ENCODE assay signal across 9 mouse cellular contexts in the genomic region with DNA sequence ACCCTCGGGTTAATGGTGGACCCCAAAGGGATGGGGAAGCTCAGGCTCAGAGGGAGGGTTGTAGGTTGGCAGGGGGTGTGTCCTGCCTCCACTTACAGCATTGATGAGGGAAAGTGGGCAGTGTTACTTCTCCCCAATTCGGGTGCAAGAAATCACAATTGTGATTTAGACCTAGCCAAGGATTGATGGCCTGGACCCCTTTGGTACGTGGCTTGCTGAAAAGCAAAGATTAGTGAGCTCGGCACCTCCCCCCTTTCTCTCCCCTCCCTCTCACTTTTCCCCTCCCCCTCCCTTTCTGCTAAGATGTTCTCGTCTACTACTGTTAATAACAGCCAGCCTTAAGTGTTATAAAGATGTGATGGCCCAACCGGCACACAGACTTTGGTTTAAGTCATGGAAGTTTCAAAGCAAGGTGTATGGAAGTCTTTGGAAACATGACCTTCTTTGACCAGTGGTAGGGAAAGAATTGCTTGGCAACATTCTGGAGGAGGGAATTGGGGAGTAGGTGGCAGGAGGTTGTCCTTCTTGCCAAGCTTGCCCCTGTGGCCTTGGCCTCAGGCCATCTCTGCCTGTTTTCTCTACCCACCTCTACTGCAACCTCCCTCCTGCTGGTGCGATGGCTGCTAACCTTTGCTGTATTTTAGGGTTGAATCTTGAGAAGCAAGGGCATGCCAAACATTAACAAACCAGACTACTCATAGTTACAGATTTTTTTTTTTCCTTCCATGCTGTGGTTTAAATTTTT. TPM values are rescaled to one million over a fixed set of nuclear protein-coding genes. Genes with fewer than 3 reads are reported as not detected.
A peak's percentile ranks its signal among the peaks of the same experiment; 100 is the strongest.
DNase-seq lines count a peak whose midpoint lies in the region; TF ChIP-seq lines count a peak whose summit lies in the region.
"Had no signal": no experiment of that assay in that cellular context is flagged by ENCODE, and none has a peak within 500 bp of the region (broad histone marks: within the 10 kb centered on the region; RNA-seq: fewer than 3 reads in every experiment).

No protein-coding gene starts in this region.

- H3K27me3 ChIP-seq in heart, adult 2 months (ENCODE audit: control insufficient read depth, insufficient read depth, low read length) = no peaks in the 10 kb centered on the region
- H3K27me3 ChIP-seq in embryonic facial prominence, embryonic 10.5 days (replicated peaks; ENCODE audit: low read depth, poor library complexity, severe bottlenecking) = no peaks in the 10 kb centered on the region
- no peaks in the 10 kb centered on the region for H3K27me3 ChIP-seq in midbrain, embryonic 10.5 days (ENCODE audit: low read depth, poor library complexity, severe bottlenecking)
- H3K27me3 ChIP-seq: Patski had no signal

- peak overlapping the region; percentile 85 for H3K9ac ChIP-seq in heart, adult 2 months (ENCODE audit: low read depth, low read length)

- TF ChIP-seq EP300 in heart, adult 2 months (IDR thresholded peaks at IDR 0.05; ENCODE audit: insufficient read depth, low read depth, low read length) = no peak

- peaks cover 2% of the 10 kb centered on the region for H3K4me1 ChIP-seq in heart, adult 2 months (ENCODE audit: control insufficient read depth, insufficient read depth, low read length)
- peaks cover 50% of the 10 kb centered on the region for H3K4me1 ChIP-seq in embryonic facial prominence, embryonic 10.5 days
- H3K4me1 ChIP-seq in midbrain, embryonic 10.5 days = peaks cover 50% of the 10 kb centered on the region

- no peak for TF ChIP-seq POLR2A in heart, adult 2 months (IDR thresholded peaks at IDR 0.05; ENCODE audit: insufficient read depth, low read depth, low read length)

- peaks cover 2% of the 10 kb centered on the region; the same call in 1 of the 2 replicates for H3K36me3 ChIP-seq in heart, adult 2 months (ENCODE audit: control insufficient read depth, insufficient read depth, low read length)
- peaks cover 25% of the 10 kb centered on the region for H3K36me3 ChIP-seq in embryonic facial prominence, embryonic 10.5 days (replicated peaks)
- H3K36me3 ChIP-seq in midbrain, embryonic 10.5 days = peaks cover 26% of the 10 kb centered on the region

- DNase-seq in heart, adult 2 months = no peak
- DNase-seq in heart, adult 18-20 months = no peak
- DNase-seq in NIH3T3 (ENCODE audit: low read depth) = peak; percentile 50
- no peak for DNase-seq in embryonic facial prominence, embryonic 10.5 days (ENCODE audit: low spot score)
- peak; percentile 73 for DNase-seq in kidney, adult 18-20 months
- no peak for DNase-seq in midbrain, embryonic 10.5 days (ENCODE audit: low spot score)
- DNase-seq in right cerebral cortex, postnatal 14 days = no peak
- no peak for DNase-seq in urinary bladder, postnatal 25 days (ENCODE audit: low spot score)

- H3K9me3 ChIP-seq in embryonic facial prominence, embryonic 10.5 days = no peaks in the 10 kb centered on the region
- H3K9me3 ChIP-seq in midbrain, embryonic 10.5 days (replicated peaks) = no peaks in the 10 kb centered on the region

- peak overlapping the region; percentile 93 for H3K4me3 ChIP-seq in heart, adult 2 months
- peak overlapping the region; percentile 95 for H3K4me3 ChIP-seq in embryonic facial prominence, embryonic 10.5 days
- peak overlapping the region; percentile 96 for H3K4me3 ChIP-seq in midbrain, embryonic 10.5 days

- H3K79me2 ChIP-seq in heart, adult 2 months (replicated peaks; ENCODE audit: control insufficient read depth, insufficient read depth, low read length) = 0 out of 2 replicates have a peak, but pooled peaks cover 2% of the 10 kb centered on the region

- intact Hi-C loops in heart, adult 2 months (cut with DNase I) = loop anchor here (2.0 to 5.0 kb wide), 2 partner anchors 66 to 100 kb away; a partner anchor contains a TSS

- no peak for TF ChIP-seq CTCF in heart, adult 2 months (IDR thresholded peaks at IDR 0.05)

- H3K27ac ChIP-seq in heart, adult 2 months = peak overlapping the region; percentile 93
- peak overlapping the region; percentile 98 for H3K27ac ChIP-seq in embryonic facial prominence, embryonic 10.5 days (replicated peaks)
- H3K27ac ChIP-seq in midbrain, embryonic 10.5 days (replicated peaks) = peak overlapping the region; percentile 98

- WGBS in heart, adult 2 months = 5% methylated on average over 7 of the region's 7 CpGs
- WGBS in embryonic facial prominence, embryonic 10.5 days = 5% methylated on average over 7 of the region's 7 CpGs
- WGBS in midbrain, embryonic 10.5 days = 8% methylated on average over 7 of the region's 7 CpGs

RNA-seq across cellular contexts. Expression of a gene that starts 0.9 kb away (rescaled TPM):
- 10 to 100 TPM; 34.9 to 35.4 TPM for total RNA-seq in heart, adult 2 months (2021)
- polyA plus RNA-seq in heart, adult 2 months (2012; rRNA removed) = 16.7 and 29.0 TPM in 2 replicates
- 10 to 100 TPM; 36.7 to 38.5 TPM for total RNA-seq in heart, adult 18-20 months (2021)
- polyA plus RNA-seq in embryonic facial prominence, embryonic 10.5 days (2016; fragmentation: Nextera tagmentation; extraction: Ambion mirVana) = 245 and 273 TPM in 2 replicates
- polyA plus RNA-seq in midbrain, embryonic 10.5 days (2016; fragmentation: Nextera tagmentation; extraction: Ambion mirVana) = 404 and 439 TPM in 2 replicates

Comparison
In these comparisons a context has a peak if more than half of its experiments do, and no peak if none do; other contexts are left out.
1. DNase-seq: peak in NIH3T3 (single experiment) and kidney, adult 18-20 months (single experiment); none in heart, adult 2 months (0 of 2), heart, adult 18-20 months (0 of 2), embryonic facial prominence, embryonic 10.5 days (single experiment), midbrain, embryonic 10.5 days (single experiment), right cerebral cortex, postnatal 14 days (single experiment) and urinary bladder, postnatal 25 days (single experiment).
2. Peak in every context shown above with its lines, with median percentiles within 50 percentile points of each other: H3K27ac ChIP-seq and H3K4me3 ChIP-seq.